Mouse (Mus musculus) erythroblast, embryonic 14.5 days (primary cell): ENCODE measurements around the gene Zfp524. TPM values are rescaled to one million over a fixed set of nuclear protein-coding genes. Genes with fewer than 3 reads are reported as not detected.

Experiments
- H3K27me3 ChIP-seq: 2 replicates; pipeline ENCODE4 v1.6.1; 2012; ENCODE audit warnings: inconsistent platforms; ENCODE audit not compliant: control insufficient read depth
- H3K36me3 ChIP-seq: 2 replicates; pipeline ENCODE4 v1.6.1; 2012; ENCODE audit warnings: mild to moderate bottlenecking, inconsistent platforms; ENCODE audit not compliant: control insufficient read depth
- H3K4me1 ChIP-seq: 2 replicates; pipeline ENCODE4 v1.6.1; 2012; ENCODE audit warnings: inconsistent platforms; ENCODE audit not compliant: control insufficient read depth
- H3K4me3 ChIP-seq: replicated peaks from 2 replicates; pipeline ENCODE3; 2012; ENCODE audit warnings: moderate library complexity, mild to moderate bottlenecking, inconsistent platforms
- H3K9me3 ChIP-seq: 2 replicates; pipeline ENCODE4 v1.6.1; 2012; ENCODE audit warnings: low read length, inconsistent platforms, mixed read lengths; ENCODE audit not compliant: control insufficient read depth
- GATA1 ChIP-seq: IDR thresholded peaks from 2 replicates; pipeline ENCODE4 v1.6.1; 2012; ENCODE audit warnings: low read length, inconsistent platforms, mixed read lengths
- TAL1 ChIP-seq: IDR thresholded peaks from 3 replicates; pipeline ENCODE4 v1.6.1; 2012; ENCODE audit warnings: low read length, inconsistent platforms, mixed read lengths
- polyA plus RNA-seq: library from polyadenylated mRNA; stranded (reverse); fragments of >175 nt; gene quantifications from 2 replicates; pipeline ENCODE4 v1.2.3, GENCODE M21; 2012

Zfp524 gene
- polyA plus RNA-seq, 1 experiment = 6.2 TPM

- H3K36me3 ChIP-seq = peaks cover 19% of the 10 kb centered on the region
- no peak for TF ChIP-seq GATA1
- TF ChIP-seq TAL1 = no peak
- H3K9me3 ChIP-seq = peaks cover 5% of the 10 kb centered on the region; the same call in 1 of the 2 replicates
- H3K4me1 ChIP-seq = peaks cover 27% of the 10 kb centered on the region
- H3K27me3 ChIP-seq = no peaks in the 10 kb centered on the region
- peak within 1 kb of the TSS; percentile 88 for H3K4me3 ChIP-seq
These were observed 24.0 kb downstream of the Zfp524 start, which contains the start of gene Zfp784 for GRCm38 (mm10) chr7:5038109-5038732. TSS of gene Zfp784 (minus strand) at chr7:5038446.

DNA sequence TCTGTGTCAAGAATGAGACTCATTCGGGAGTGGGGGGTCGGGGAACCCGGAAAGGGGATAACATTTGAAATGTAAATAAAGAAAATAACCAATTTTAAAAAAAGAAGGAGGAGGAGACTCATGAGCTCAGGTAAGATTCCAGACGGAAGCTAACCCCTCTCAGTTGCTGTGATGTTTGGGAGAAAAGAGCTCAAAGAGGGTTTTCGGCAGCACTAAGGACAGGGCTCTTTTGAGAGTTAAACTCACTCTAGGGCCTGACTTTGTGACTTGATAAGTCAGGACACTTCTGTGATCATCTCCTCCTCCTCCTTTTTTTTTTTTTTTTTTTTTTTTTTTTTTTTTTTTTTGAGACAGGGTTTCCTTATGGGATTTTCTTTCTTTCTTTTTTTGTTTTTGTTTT, 24.7 kb downstream of the Zfp524 start:
- peaks cover 5% of the 10 kb centered on the region; the same call in 1 of the 2 replicates for H3K9me3 ChIP-seq
- H3K27me3 ChIP-seq = no peaks in the 10 kb centered on the region
- H3K4me1 ChIP-seq = peaks cover 27% of the 10 kb centered on the region
- H3K4me3 ChIP-seq = peak overlapping the region; percentile 88
- peaks cover 14% of the 10 kb centered on the region for H3K36me3 ChIP-seq
- no peak for TF ChIP-seq TAL1
- TF ChIP-seq GATA1 = no peak

DNA sequence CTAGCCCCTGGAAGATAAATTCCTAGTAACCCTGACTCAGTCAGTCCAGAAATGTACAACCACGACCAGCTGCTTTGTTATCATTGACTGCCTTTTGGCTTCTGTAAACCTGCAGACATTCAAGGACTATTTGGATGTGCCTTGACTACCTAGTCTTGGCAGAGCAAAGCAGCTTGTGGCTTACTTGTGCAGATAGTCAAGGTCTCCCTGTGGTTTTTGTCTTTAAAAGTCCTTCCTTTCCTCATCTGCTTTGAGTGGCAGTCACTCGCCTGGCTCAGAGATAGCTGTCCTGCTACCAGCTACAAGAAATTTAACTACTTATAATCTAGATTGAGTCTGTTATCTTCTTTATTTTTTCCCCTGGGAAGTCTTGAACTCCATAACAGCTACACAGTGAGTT, 30.8 kb downstream of the Zfp524 start:
- peaks cover 16% of the 10 kb centered on the region for H3K27me3 ChIP-seq
- TF ChIP-seq GATA1 (no peak), TAL1 (no peak)
- H3K4me3 ChIP-seq = no peak overlapping the region
- H3K4me1 ChIP-seq = no peaks in the 10 kb centered on the region; the same call in 1 of the 2 replicates
- H3K9me3 ChIP-seq = peaks cover 5% of the 10 kb centered on the region
- H3K36me3 ChIP-seq = no peaks in the 10 kb centered on the region; the same call in none of the 2 replicates

- peaks cover 27% of the 10 kb centered on the region for H3K27me3 ChIP-seq
- H3K9me3 ChIP-seq = peaks cover 5% of the 10 kb centered on the region
- H3K4me1 ChIP-seq = no peaks in the 10 kb centered on the region
- H3K36me3 ChIP-seq = no peaks in the 10 kb centered on the region; the same call in 1 of the 2 replicates
- no peak overlapping the region for H3K4me3 ChIP-seq
- no peak for TF ChIP-seq GATA1
- no peak for TF ChIP-seq TAL1
These were observed 31.9 kb downstream of the Zfp524 start for GRCm38 (mm10) chr7:5046112-5046511.

- H3K27me3 ChIP-seq = peaks cover 39% of the 10 kb centered on the region
- H3K4me1 ChIP-seq = peaks cover 5% of the 10 kb centered on the region
- H3K36me3 ChIP-seq = no peaks in the 10 kb centered on the region
- H3K9me3 ChIP-seq = peaks cover 10% of the 10 kb centered on the region
- TF ChIP-seq TAL1 (no peak), GATA1 (no peak)
- no peak overlapping the region for H3K4me3 ChIP-seq
These were observed 33.1 kb downstream of the Zfp524 start for GRCm38 (mm10) chr7:5047313-5047712.

DNA sequence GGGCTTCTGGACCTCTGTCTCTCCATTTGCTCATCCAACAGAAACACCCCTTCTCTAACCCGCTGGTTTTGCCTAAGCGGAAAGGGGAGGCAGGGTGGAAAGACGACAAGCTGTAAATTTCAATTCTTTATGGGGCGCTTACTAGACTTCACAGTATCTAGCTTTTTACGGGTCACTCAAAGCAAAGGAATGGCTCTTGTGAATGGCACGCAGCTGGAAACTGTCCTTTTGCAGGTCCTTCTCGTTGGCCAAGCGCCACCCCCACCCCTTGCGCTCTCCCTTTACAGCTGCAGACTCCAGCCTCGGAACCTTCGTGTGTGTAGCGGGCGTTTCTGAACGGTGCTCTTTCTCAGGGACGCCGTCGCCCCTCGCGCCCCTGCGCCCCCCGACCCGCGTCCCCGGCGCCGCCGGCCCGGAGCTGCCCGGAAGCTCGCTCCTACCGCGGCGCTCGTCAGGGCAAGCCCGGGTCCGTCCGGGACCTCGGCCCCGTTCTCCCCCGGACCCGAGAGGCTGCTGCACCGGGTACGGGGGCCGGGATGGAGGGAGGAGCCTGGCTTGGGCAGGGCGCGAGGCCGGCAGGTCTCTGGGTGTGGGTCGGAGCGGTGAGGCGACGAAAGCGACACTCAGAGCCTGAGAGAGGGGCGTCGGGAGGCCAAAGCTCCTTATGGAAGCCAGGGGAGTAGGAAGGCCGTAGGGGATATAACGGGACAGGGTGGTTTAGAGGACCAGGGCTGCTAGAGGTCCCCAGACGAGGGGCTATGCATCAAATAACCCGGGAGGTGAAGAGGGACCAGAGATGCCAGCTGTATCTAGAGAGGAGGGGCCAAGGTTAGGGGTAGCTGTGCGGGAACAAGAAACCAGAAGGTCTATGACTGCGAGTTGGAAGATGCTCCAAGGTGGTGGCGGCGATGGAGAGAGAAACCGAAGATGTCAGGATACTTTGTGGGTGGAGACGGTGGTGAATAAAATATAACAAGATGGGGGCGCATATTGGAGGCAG, 37.3 kb downstream of the Zfp524 start, which contains the start of gene Zfp580:
Zfp580 (plus strand) TSS at position 346 of the 1,000 bp plus-strand sequence.
- Histone ChIP-seq H3K4me1 (peaks cover 9% of the 10 kb centered on the region), H3K9me3 (peaks cover 21% of the 10 kb centered on the region), H3K36me3 (no peaks in the 10 kb centered on the region), H3K4me3 (peak within 1 kb of the TSS; percentile 56), H3K27me3 (peaks cover 81% of the 10 kb centered on the region)
- no peak for TF ChIP-seq TAL1
- TF ChIP-seq GATA1 = no peak

- no peaks in the 10 kb centered on the region for H3K36me3 ChIP-seq
- H3K27me3 ChIP-seq = peaks cover 90% of the 10 kb centered on the region
- no peak for TF ChIP-seq TAL1
- TF ChIP-seq GATA1 = no peak
- no peak overlapping the region for H3K4me3 ChIP-seq
- peaks cover 12% of the 10 kb centered on the region for H3K4me1 ChIP-seq
- peaks cover 26% of the 10 kb centered on the region for H3K9me3 ChIP-seq
These were observed 38.2 kb downstream of the Zfp524 start for GRCm38 (mm10) chr7:5052438-5052837.

- no peaks in the 10 kb centered on the region for H3K36me3 ChIP-seq
- peaks cover 12% of the 10 kb centered on the region for H3K4me1 ChIP-seq
- H3K4me3 ChIP-seq = no peak overlapping the region
- TF ChIP-seq GATA1 (no peak), TAL1 (no peak)
- H3K9me3 ChIP-seq = peaks cover 26% of the 10 kb centered on the region
- H3K27me3 ChIP-seq = peaks cover 95% of the 10 kb centered on the region
These were observed 38.7 kb downstream of the Zfp524 start for GRCm38 (mm10) chr7:5052931-5053343.
